Mouse (Mus musculus): ENCODE measurements at regions not wholly inside any gene's neighbourhood (a gene's known extent, or its start where the extent isn't known, plus 50 kb on each side); places are given as distances from the start of the nearest gene placed in this dataset.

GRCm38 (mm10) chr13:85773848-85774247 is 272.9 kb downstream of the Cox7c start:
- DNase-seq: no peak

GRCm38 (mm10) chr13:85771027-85771681 is 275.6 kb downstream of the Cox7c start:
- DNase-seq: no peak

- DNase-seq: no peak
Observed at GRCm38 (mm10) chr13:85770538-85770937, 276.2 kb downstream of the Cox7c start.

GRCm38 (mm10) chr13:85768520-85768919 is 278.2 kb downstream of the Cox7c start:
- no peak for DNase-seq

GRCm38 (mm10) chr13:85724616-85725015 is 322.1 kb downstream of the Cox7c start:
- DNase-seq: no peak

GRCm38 (mm10) chr13:85724105-85724504 is 322.6 kb downstream of the Cox7c start:
- peak in 1 of 2 experiments; percentile 5 for DNase-seq

GRCm38 (mm10) chr13:85720314-85720713 is 326.4 kb downstream of the Cox7c start:
- no peak for DNase-seq

GRCm38 (mm10) chr13:85715883-85716498 is 330.7 kb downstream of the Cox7c start:
- DNase-seq: no peak

- no peak for DNase-seq
Observed at GRCm38 (mm10) chr13:85692374-85692773, 354.3 kb downstream of the Cox7c start.

All from spleen, adult 18-20 months (tissue).